Mouse (Mus musculus): Measurements from ENCODE around the gene Hint1. TPM values are rescaled to one million over a fixed set of nuclear protein-coding genes. Genes with fewer than 3 reads are reported as not detected.

Hint1 gene
- polyA plus RNA-seq, 1 experiment from 2014 or later, result 753 TPM

DNA sequence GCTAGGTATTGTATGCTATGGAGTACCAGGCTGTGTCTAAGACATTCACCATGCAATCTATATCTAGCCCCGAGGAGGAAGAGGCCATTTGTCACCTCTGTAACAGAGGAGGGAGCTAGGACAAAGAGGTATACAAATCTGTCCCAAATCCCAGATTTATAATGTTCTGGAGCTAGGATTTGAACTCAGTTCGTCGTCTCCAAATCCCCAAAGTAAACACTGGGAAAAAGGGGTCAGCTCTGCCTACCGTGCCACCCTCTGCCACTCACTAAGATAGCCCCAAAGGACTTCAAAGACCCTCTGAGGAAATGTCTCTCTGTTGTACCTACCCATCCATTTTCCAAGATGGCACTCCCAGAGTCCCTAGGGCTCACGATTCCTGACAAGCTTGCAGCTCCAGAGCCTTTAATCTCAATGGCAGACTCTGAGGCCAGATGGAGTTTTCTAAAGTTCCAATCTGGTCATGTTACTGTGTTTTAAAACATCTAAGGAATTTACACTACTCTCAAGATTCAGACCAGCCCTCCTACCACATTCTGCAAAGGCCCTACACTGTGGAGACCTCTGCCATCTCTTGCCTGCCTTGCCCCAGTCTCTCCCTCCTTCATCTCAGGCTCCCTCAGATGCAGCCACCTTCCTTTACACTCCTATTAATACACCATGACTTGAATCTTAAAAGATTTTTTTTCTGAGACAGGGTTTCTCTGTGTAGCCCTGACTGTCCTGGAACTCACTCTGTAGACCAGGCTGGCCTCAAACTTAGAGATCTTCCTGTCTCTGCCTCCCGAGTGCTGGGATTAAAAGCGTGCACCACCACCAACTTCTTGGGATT lies 45.7 kb downstream of the Hint1 start:
- Histone ChIP-seq H3K27me3 (no peaks in the 10 kb centered on the region), H3K4me3 (no peak overlapping the region), H3K36me3 (peaks cover 59% of the 10 kb centered on the region), H3K27ac (no peak overlapping the region), H3K4me1 (replicated peaks) (no peaks in the 10 kb centered on the region), H3K4me2 (no peak overlapping the region), H3K9ac (no peak overlapping the region), H3K9me3 (replicated peaks) (no peaks in the 10 kb centered on the region)
- no peak for ATAC-seq (replicated peaks; ENCODE audit: insufficient number of reproducible peaks, insufficient read depth, low FRiP score, low read depth)
- 78% methylated on average over 7 of the region's 7 CpGs for WGBS

DNA sequence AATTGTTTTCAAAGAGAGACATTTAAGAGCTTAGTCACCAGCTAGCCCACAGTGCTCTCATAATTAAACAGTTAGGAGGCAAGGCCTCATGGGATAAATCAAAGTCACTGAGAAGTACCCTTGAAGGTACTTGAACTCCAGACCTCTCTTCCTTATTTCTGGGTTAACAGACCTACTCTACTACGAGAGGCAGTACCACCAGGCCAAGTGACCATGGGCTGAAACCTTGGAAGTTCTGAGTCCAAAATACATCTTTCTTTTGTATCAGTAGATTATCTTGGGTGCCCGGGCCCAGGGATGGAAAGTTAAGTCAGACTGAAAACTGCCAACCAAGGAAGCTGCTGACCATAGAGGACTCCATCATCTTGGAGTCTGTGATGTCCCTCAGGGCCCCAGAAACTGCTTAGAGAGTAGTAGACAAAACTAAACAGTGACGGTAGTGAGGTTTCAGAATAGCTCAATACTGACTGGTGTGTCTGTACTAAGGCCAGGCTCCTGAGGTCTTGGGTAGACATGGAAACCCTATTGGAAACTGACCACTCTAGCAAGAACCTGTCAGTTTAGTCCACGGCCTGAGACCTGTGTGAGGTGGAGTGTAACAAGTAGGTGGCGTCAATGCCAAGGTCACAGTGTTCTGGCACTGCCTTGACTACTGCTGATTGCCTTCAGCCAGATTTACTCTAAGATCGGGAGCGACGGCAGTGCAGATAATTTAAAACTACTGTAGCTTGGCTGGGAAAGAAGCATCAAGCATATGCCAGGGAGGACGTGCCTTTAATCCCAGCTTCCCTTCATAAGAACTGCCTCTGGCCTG lies 46.5 kb downstream of the Hint1 start:
- no peak overlapping the region for H3K27ac ChIP-seq
- H3K4me1 ChIP-seq (replicated peaks), result no peaks in the 10 kb centered on the region
- H3K4me2 ChIP-seq, result no peak overlapping the region
- H3K9me3 ChIP-seq (replicated peaks), result no peaks in the 10 kb centered on the region
- no peak for ATAC-seq (replicated peaks; ENCODE audit: insufficient number of reproducible peaks, insufficient read depth, low FRiP score, low read depth)
- H3K36me3 ChIP-seq, result peaks cover 67% of the 10 kb centered on the region
- no peak overlapping the region for H3K9ac ChIP-seq
- no peaks in the 10 kb centered on the region for H3K27me3 ChIP-seq
- H3K4me3 ChIP-seq, result no peak overlapping the region
- 74% methylated on average over 9 of the region's 9 CpGs for WGBS

DNA sequence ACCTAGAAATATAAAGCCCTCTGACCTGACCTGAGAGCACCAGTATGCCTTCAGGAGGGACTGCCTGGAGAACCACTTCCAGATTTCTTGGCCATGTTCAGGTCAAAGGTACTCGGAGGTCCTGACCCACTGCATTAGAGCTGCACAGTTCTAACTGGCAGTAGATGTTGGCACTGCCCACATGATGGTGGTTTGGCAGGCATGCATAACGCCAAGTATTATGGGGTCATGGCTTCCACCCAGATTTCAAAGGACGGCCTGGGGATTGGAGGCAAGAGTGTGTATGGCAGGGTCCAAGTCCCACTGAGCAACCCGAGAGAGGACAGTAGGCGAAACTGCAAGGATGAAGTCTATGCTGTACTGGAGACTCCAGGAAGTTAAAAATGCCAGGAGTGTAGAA lies 47.7 kb downstream of the Hint1 start:
- Histone ChIP-seq H3K36me3 (peaks cover 77% of the 10 kb centered on the region), H3K9ac (no peak overlapping the region), H3K4me3 (no peak overlapping the region), H3K9me3 (replicated peaks) (no peaks in the 10 kb centered on the region), H3K4me1 (replicated peaks) (no peaks in the 10 kb centered on the region), H3K4me2 (no peak overlapping the region), H3K27me3 (no peaks in the 10 kb centered on the region), H3K27ac (no peak overlapping the region)
- 93% methylated on average over 5 of the region's 5 CpGs for WGBS
- ATAC-seq (replicated peaks; ENCODE audit: insufficient number of reproducible peaks, insufficient read depth, low FRiP score, low read depth), result no peak

DNA sequence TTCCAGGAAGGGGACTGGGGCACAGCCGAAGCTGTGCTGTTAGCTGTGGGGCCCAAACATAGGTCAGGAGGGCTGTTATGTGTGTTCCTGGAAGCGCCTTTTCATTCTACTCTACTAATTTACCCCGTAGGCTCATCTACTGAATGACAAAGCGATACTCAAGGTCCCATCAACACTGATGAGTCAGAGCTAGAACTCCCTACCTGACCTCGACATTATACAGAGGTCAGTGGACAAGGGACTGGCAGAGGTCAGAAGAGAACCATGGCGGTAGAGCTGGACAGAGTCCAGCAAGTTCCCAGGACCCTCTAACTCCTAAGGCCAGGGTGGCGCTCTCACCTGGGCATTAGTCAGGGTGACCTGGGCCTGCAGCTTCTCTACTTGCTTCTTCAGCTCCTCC lies 51.3 kb downstream of the Hint1 start:
- H3K27ac ChIP-seq, result no peak overlapping the region
- no peaks in the 10 kb centered on the region for H3K9me3 ChIP-seq (replicated peaks)
- no peaks in the 10 kb centered on the region for H3K27me3 ChIP-seq
- H3K4me1 ChIP-seq (replicated peaks), result peaks cover 19% of the 10 kb centered on the region
- no peak for ATAC-seq (replicated peaks; ENCODE audit: insufficient number of reproducible peaks, insufficient read depth, low FRiP score, low read depth)
- H3K4me3 ChIP-seq, result no peak overlapping the region
- H3K9ac ChIP-seq, result no peak overlapping the region
- peaks cover 64% of the 10 kb centered on the region for H3K36me3 ChIP-seq
- 90% methylated on average over 7 of the region's 7 CpGs for WGBS
- no peak overlapping the region for H3K4me2 ChIP-seq

DNA sequence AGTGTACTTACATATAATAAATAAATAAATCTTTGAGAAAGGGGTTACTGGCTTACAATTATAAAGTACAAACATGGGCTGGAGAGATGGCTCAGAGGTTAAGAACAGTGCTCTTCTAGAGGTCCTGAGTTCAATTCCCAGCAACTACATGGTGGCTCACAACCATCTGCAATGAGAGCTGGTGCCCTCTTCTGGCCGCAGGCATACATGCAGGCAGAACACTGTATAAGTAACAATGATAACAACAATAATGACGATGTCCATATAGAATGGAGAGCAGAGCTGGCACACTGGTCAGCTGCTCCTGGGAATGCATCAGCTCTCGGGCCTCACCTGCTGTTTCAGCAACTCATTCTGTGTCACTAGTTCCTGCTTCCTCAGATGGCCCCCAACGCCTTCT lies 52.1 kb downstream of the Hint1 start:
- Histone ChIP-seq H3K4me3 (no peak overlapping the region), H3K4me1 (replicated peaks) (peaks cover 19% of the 10 kb centered on the region), H3K4me2 (no peak overlapping the region), H3K9me3 (replicated peaks) (no peaks in the 10 kb centered on the region), H3K36me3 (peaks cover 72% of the 10 kb centered on the region), H3K9ac (no peak overlapping the region), H3K27ac (no peak overlapping the region), H3K27me3 (no peaks in the 10 kb centered on the region)
- ATAC-seq (replicated peaks; ENCODE audit: insufficient number of reproducible peaks, insufficient read depth, low FRiP score, low read depth), result no peak
- 90% methylated on average over 4 of the region's 4 CpGs for WGBS

Other genes starting within 250 kb of the Hint1 start
- 53.2 and 66.5 TPM in 2 replicates for gene Cdc42se2, start 78.7 kb upstream of the Hint1 start, polyA plus RNA-seq (2015; fragmentation: Nextera tagmentation; extraction: Ambion mirVana)
- gene Lyrm7, start 5.5 kb upstream of the Hint1 start, polyA plus RNA-seq (2015; fragmentation: Nextera tagmentation; extraction: Ambion mirVana), result 17.5 and 24.7 TPM in 2 replicates
- gene Gpx3, start 36.1 kb downstream of the Hint1 start, polyA plus RNA-seq (2015; fragmentation: Nextera tagmentation; extraction: Ambion mirVana), result 751 and 850 TPM in 2 replicates
- gene Tnip1, start 96.5 kb downstream of the Hint1 start, polyA plus RNA-seq (2015; fragmentation: Nextera tagmentation; extraction: Ambion mirVana), result 20.3 and 24.3 TPM in 2 replicates
- 315 and 367 TPM in 2 replicates for gene Anxa6, start 167.1 kb downstream of the Hint1 start, polyA plus RNA-seq (2015; fragmentation: Nextera tagmentation; extraction: Ambion mirVana)
- 17.6 and 21.4 TPM in 2 replicates for gene Ccdc69, start 211.7 kb downstream of the Hint1 start, polyA plus RNA-seq (2015; fragmentation: Nextera tagmentation; extraction: Ambion mirVana)
- 33.6 and 40.7 TPM in 2 replicates for gene Gm2a, start 231.7 kb downstream of the Hint1 start, polyA plus RNA-seq (2015; fragmentation: Nextera tagmentation; extraction: Ambion mirVana)